Mouse (Mus musculus) heart, postnatal 4 days (tissue): Measurements from ENCODE around the gene Ddx25. TPM values are rescaled to one million over a fixed set of nuclear protein-coding genes. Genes with fewer than 3 reads are reported as not detected.
A peak's percentile ranks its signal among the peaks of the same experiment; 100 is the strongest.

Experiments used
- DNase-seq: peaks from one replicate; pipeline ENCODE4 v3.0.0; 2021
- total RNA-seq, 2 experiments: library from RNA; stranded (reverse); gene quantifications; 2 replicates each; pipeline ENCODE4 v1.2.3; 2021

Ddx25 gene
- total RNA-seq: under 1 TPM; 0.05 to 0.07 TPM

GRCm38 (mm10) chr9:35558257-35559008, at the start of gene Ddx25, which contains the start of gene Pus3:
TSS of gene Ddx25 (minus strand) at chr9:35558528.
TSS of gene Pus3 (plus strand) at chr9:35558595.
- DNase-seq: peak; percentile 32

GRCm38 (mm10) chr9:35607647-35608405, 49.5 kb upstream of the Ddx25 start:
- no peak for DNase-seq

DNA sequence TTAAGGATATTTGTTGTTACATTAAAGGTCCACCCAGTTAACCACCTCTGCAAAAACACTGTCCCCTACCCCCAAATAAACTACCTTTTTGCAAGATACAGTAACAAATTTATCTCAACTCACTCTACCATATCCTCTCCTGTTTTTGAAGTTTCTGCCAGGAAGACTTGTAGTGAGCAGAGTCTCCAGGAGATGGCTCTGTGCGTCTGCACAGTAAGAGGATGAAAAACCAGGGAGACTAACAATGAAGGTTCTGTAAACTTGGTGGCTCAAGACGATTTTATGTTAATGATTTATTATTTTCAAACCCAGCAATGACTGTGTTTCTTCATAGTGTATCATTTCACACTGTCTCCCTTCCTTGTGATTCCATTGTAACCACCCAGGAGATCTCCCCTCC, 34.6 kb upstream of the Ddx25 start:
- DNase-seq: peak; percentile 30

DNA sequence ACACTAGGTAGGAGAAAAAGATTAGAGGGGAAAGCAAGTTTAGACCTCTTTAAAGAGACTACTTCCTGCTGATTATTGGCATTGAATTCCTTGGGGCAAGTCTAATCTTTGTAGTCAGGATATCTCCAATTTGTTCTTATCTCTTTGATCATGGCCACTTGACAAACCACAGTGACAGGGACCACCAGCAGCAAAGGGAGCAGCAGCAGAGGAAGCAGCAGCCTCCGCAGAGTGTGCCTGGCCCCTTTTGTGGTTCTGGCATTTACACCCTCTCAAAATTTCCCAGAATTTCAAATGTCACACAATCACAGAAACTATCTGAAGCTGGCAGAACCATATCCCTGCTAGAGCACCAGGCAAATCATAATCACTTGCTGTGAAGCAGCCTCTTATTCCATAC, 29.3 kb upstream of the Ddx25 start:
- no peak for DNase-seq

DNA sequence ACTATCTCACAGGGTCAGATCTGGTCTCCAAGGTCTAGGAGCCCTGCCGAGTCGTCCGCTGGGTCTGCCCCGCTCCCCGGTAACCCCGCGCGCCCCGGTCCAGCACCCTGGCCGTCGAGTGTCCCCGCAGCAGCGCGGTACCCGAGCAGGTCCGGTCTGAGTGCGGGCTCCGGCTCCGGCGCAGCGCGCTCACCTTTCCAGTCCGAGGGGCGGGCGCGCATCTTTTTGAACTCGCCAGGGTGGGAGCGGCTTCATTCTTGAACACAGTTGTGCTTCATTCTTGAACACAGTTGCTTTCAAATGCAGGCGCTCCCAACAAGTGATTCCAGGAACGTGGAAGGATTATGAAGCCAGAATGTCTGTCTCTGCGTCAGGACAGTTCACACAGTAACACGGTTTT, 16.1 kb upstream of the Ddx25 start:
- peak; percentile 9 for DNase-seq

GRCm38 (mm10) chr9:35570663-35571062, 12.3 kb upstream of the Ddx25 start:
- no peak for DNase-seq

DNA sequence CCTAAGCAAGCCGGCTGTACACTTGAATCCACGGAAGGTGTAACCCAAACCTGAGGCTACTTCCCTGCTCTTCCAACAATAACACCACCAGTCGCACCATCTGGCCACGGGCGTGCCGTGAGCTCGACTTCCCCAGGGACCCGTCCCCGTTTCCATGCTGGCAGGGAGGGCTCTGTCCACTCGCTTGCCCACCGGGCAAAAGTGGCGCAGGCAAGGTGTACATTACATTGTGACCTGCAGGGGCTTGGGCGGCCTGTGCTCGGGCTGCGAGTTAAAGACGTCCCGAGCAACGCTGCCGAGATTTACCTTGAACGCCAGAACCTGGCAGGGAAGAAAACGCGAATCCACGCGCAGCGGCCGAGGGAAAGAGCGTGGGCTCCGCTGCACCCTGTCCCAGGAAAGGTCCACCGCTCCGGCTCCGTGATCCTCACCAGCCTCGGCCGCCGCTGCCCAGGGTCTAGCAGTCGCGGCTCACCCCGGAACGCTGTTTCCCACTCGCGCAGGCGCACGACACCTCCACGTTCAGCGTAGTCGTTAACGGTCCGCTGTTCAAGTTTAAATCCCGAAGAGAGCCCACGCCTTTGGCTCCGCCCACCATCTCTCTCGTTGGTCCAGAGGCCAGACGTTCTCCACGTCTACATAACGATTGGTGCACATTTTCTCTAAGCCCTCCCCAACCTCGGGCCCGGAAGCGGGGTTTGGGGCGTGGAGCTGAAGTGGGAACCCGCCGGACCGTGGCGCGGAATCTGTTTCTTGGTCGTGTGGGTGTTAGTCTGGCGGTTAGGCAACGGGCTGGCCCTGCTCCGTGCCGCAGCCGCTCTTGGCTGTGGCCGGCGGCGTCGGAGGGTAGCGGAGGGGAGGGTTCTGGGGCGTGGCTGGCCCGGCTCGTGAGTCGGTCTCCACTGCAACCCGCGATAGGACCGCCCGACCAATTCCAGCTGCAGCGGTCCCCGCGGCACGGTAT, 11.5 kb upstream of the Ddx25 start, which contains the start of the genes Pate2 and Hyls1:
TSS of gene Pate2 (plus strand) at position 714 of the 964 bp plus-strand sequence.
TSS of gene Hyls1 (minus strand) at position 828 of the 964 bp plus-strand sequence.
- DNase-seq: peak; percentile 93

- no peak for DNase-seq
Observed at GRCm38 (mm10) chr9:35567995-35568394, 9.7 kb upstream of the Ddx25 start.

- no peak for DNase-seq
Observed at GRCm38 (mm10) chr9:35564536-35565240, 6.4 kb upstream of the Ddx25 start.

DNA sequence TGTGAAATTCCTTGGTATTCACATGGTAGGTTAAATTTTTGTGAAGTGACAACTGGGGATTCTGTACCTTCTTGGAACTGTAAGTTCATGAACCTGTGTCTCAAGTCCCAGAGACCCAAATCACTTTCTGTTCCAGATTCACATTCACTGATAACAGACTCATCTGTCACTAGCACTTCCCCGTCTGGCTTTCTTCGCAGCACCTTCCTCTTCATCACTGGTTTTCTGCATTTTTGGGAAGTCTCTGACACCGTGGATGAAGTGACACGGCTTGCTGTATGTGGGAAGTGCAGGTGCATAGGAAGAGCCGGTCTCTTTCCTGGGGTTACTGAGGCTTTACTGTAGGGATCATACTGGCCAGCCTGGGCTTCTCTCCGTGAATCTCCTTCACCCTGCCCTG, 3.3 kb upstream of the Ddx25 start:
- DNase-seq: no peak

GRCm38 (mm10) chr9:35561076-35561475, 2.7 kb upstream of the Ddx25 start:
- DNase-seq: no peak

- DNase-seq: peak; percentile 76
Observed at GRCm38 (mm10) chr9:35559009-35559890, 922 bp upstream of the Ddx25 start.

GRCm38 (mm10) chr9:35556494-35557102, 1.7 kb downstream of the Ddx25 start:
- no peak for DNase-seq

GRCm38 (mm10) chr9:35548455-35548854, 9.9 kb downstream of the Ddx25 start:
- no peak for DNase-seq

GRCm38 (mm10) chr9:35546745-35547144, 11.6 kb downstream of the Ddx25 start:
- no peak for DNase-seq

DNA sequence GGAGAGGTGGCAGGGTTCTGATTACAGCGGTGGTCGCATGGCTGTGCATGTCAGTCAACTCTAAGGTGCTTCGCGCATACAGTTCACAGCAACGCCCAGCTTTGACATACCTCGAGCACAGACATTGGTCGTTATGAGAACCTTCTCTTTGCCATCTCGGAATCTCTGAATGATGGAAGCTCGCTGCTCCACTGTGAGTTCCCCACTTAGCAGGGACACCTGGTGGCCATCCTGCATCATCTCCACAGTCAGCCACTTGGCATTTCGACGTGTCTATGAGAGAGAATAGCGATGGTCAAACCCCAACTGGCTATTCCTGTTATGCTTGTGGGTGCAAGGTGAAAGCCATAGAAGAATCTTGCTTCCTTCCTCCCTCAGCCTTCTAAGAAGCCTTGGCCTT, 12.6 kb downstream of the Ddx25 start:
- DNase-seq: no peak

DNA sequence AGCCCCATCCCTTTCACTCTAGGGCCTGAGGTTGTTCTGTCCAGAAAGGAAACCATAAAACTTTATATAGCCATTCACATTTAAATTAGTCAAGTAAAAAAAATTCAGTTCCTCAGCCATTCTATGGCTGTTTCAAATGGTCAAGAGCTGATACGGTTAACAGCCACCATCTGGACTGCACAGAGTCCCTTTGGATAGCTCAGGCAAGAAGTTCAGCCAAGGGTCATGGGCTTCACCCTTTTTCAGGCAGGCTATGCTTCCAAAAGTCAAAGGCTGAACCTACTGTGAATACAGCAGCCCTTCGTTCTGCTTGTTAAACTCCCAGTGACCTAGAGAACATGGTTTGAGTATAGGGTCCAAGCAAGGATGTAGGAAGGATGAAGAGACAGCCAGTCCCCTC, 13.7 kb downstream of the Ddx25 start:
- DNase-seq: peak; percentile 31

DNA sequence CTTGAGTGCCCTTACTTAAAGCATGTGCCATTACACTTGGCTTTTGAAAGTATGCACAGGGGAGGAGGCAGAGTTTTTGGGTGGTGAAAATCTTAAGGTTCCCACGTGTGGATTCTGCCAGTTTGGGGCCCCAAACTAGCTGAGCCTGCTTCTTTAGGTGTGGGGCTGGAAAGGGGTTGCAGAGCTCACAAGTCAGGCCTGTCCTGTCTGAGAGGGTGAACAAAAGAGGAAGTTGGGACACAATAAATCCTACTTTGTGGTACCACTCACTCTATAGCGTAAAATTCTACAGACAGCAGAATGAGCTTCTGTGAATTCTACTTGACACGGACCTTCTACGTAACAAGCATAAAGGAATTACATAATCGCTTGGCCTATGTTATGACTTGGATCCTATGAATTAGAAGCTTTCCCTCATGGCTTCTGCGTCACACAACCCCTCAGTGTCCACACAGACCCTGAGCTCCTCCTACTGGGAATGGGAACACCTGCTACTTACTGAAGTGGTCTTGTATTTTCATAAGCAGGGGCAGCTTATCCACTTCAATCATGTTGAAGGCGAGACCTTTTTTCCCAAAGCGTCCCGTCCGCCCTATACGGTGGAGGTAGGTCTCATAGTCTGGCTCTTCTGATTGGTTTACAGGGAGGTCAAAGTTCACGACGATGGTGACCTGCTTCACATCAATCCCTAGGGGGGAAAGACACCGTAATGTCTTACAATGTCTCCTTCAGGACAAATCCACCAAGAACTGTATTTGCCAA, 15.0 kb downstream of the Ddx25 start:
- DNase-seq: no peak

DNA sequence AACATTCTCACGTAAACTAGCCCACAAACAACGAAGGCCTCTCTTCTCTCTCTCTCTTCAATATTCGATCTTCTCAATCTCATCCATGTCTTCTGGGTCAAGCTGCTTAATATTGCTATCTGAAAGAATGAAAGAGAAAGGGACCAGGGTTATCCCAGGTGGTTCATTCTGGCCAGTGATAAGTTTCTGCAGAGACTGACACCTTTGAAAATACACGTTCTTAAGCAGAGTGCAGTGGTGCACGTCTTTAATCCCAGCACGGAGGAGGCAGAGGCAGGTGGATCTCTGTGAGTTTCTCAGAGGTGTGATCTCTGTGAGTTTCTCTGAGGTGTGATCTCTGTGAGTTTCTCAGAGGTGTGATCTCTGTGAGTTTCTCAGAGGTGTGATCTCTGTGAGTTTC, 16.4 kb downstream of the Ddx25 start:
- DNase-seq: no peak
